Mouse (Mus musculus) midbrain, embryonic 14.5 days (tissue): ENCODE data around the gene Syvn1. TPM values are rescaled to one million over a fixed set of nuclear protein-coding genes. Genes with fewer than 3 reads are reported as not detected.

Experiments used
- ATAC-seq: fragments of 200-750 bp; cut with Nextera tagmentation; 2 replicates; pipeline ENCODE4 v1.8.0; 2017; ENCODE audit warnings: moderate number of reproducible peaks, moderate library complexity; ENCODE audit not compliant: low FRiP score, low TSS enrichment
- DNase-seq: peaks from one replicate; pipeline ENCODE4 v3.0.0-alpha.2; 2015
- H3K27ac ChIP-seq: fragments of 300-500 bp; sonication (generic); replicated peaks from 2 replicates; pipeline ENCODE4 v1.5.1; 2014; ENCODE audit warnings: mild to moderate bottlenecking, low read depth, low read length, moderate library complexity
- H3K27me3 ChIP-seq: fragments of 300-500 bp; sonication (generic); 2 replicates; pipeline ENCODE4 v1.6.1; 2014; ENCODE audit warnings: low read length, control low read depth, mixed read lengths; ENCODE audit not compliant: control insufficient read depth, insufficient read depth
- H3K36me3 ChIP-seq: fragments of 300-500 bp; sonication (generic); 2 replicates; pipeline ENCODE4 v1.6.1; 2014; ENCODE audit warnings: low read length, control low read depth; ENCODE audit not compliant: control insufficient read depth, insufficient read depth
- H3K4me1 ChIP-seq: fragments of 300-500 bp; sonication (generic); 2 replicates; pipeline ENCODE4 v1.6.1; 2014; ENCODE audit warnings: mild to moderate bottlenecking, antibody characterized with exemption, low read length, control low read depth; ENCODE audit not compliant: control insufficient read depth, insufficient read depth
- H3K4me2 ChIP-seq: fragments of 300-500 bp; sonication (generic); 2 replicates; pipeline ENCODE4 v1.6.1; 2014; ENCODE audit warnings: mild to moderate bottlenecking, low read length, moderate library complexity
- H3K4me3 ChIP-seq: fragments of 300-500 bp; sonication (generic); replicated peaks from 2 replicates; pipeline ENCODE4 v1.5.1; 2014; ENCODE audit warnings: low read depth, low read length
- H3K9ac ChIP-seq: fragments of 300-500 bp; sonication (generic); replicated peaks from 2 replicates; pipeline ENCODE4 v1.6.1; 2014; ENCODE audit warnings: mild to moderate bottlenecking, low read length, moderate library complexity
- H3K9me3 ChIP-seq: fragments of 300-500 bp; sonication (generic); 2 replicates; pipeline ENCODE4 v1.6.1; 2016; ENCODE audit warnings: low read length, control low read depth, mixed read lengths; ENCODE audit not compliant: control insufficient read depth
- WGBS: fragments of 180-500 bp; shearing (Covaris S2); extraction: QIAGEN DNeasy Blood & Tissue Kit; methylation state at CpG from one replicate; pipeline ENCODE4 v1.1.7; 2014; 5-methylcytosine and 5-hydroxymethylcytosine counted together
- polyA plus RNA-seq: library from polyadenylated mRNA; unstranded; fragments of >200 nt; fragmentation: Nextera tagmentation; extraction: Ambion mirVana; gene quantifications from 2 replicates; pipeline ENCODE4 v1.2.1, GENCODE M21; 2014

The Syvn1 gene
- polyA plus RNA-seq, 1 experiment from 2014 or later, result 33.6 TPM

GRCm38 (mm10) chr19:6015511-6016315 lies 30.7 kb upstream of the Syvn1 start, which contains the start of gene Capn1:
Gene Capn1, minus strand, starts transcription at chr19:6015897.
- Histone ChIP-seq H3K9me3 (no peaks in the 10 kb centered on the region), H3K4me1 (no peaks in the 10 kb centered on the region), H3K36me3 (no peaks in the 10 kb centered on the region), H3K4me3 (peak within 1 kb of the TSS; percentile 43), H3K27me3 (peaks cover 7% of the 10 kb centered on the region; the same call in 1 of the 2 replicates), H3K27ac (peak within 1 kb of the TSS; percentile 14; the same call in 1 of the 2 replicates), H3K4me2 (peak within 1 kb of the TSS; percentile 81), H3K9ac (peak within 1 kb of the TSS; percentile 62)
- DNase-seq (peak; percentile 82), ATAC-seq (peak; percentile 68)
- WGBS, result 3% methylated on average over 40 of the region's 40 CpGs

- H3K27ac ChIP-seq, result no peak overlapping the region
- H3K4me1 ChIP-seq, result no peaks in the 10 kb centered on the region
- 41% methylated on average over 7 of the region's 7 CpGs for WGBS
- ATAC-seq (no peak), DNase-seq (peak; percentile 46)
- H3K4me3 ChIP-seq, result no peak overlapping the region
- H3K4me2 ChIP-seq, result no peak overlapping the region
- H3K36me3 ChIP-seq, result no peaks in the 10 kb centered on the region
- H3K9ac ChIP-seq, result no peak overlapping the region
- H3K27me3 ChIP-seq, result peaks cover 7% of the 10 kb centered on the region; the same call in 1 of the 2 replicates
- no peaks in the 10 kb centered on the region for H3K9me3 ChIP-seq
Measured at GRCm38 (mm10) chr19:6016532-6016931, 29.8 kb upstream of the Syvn1 start.

DNA sequence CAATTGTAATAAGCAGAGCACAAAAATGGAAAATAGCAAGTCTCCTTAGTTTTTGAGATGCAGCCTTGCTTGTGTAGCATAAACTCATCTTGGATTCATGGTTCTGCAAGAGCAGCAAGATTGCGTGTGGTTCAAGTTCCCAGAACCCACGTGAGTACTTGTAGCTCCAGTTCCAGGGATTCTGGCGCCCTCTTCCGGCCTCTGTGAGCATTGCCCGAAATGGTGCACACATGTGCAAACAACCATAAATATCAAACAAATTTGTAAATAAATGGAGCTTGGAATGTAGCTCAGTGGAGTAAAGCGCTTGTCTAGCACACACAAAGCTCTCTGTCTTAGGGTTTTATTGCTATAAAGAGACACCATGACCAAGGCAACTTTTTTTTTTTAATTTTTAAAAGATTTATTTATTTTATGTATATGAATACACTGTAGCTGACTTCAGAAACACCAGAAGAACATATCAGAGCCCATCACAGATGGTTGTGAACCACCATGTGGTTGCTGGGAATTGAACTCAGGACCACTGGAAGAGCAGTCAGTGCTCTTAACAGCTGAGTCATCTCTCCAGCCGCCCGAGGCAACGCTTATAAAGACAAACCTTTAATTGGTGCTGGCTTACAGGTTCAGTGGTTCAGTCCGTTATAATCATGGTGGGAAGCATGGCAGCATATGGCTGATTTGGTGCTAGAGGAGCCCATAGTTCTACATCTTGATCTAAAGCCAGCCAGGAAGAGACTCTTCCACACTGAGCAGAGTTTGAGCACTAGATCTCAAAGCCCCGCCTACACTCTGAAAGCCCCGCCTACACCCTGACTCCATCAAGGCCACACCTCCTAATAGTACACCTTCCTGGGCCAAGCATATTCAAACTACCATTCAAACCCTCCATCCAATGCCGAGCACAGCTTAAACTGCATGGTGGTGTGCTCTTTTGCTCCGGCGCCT lies 28.0 kb upstream of the Syvn1 start:
- ATAC-seq, result no peak
- 32% methylated on average over 15 of the region's 15 CpGs for WGBS
- Histone ChIP-seq H3K36me3 (no peaks in the 10 kb centered on the region), H3K27ac (no peak overlapping the region), H3K9ac (no peak overlapping the region), H3K9me3 (no peaks in the 10 kb centered on the region), H3K4me3 (no peak overlapping the region), H3K4me1 (no peaks in the 10 kb centered on the region), H3K27me3 (peaks cover 7% of the 10 kb centered on the region; the same call in 1 of the 2 replicates), H3K4me2 (no peak overlapping the region)
- DNase-seq, result peak; percentile 86

DNA sequence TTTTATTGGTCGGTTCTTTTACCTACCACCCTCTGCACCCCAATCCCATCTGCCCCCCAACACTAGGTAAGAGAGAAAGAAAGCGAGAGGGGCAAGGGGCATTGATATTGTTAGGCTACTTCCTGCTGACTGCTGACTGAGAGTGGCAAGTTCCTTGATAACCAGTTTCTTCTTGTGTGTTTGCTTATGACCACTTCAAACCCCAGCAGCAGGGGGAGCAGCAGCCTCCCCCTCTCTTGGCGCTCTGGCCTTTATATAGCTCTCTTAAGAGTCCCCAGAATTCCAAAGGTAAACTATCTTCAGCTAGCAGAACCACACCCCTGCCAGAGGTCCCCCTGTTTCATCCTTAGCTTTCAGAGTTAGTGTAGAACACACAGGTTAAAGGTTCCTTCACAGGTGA lies 26.1 kb upstream of the Syvn1 start:
- Histone ChIP-seq H3K27ac (no peak overlapping the region), H3K9ac (no peak overlapping the region), H3K27me3 (peaks cover 7% of the 10 kb centered on the region; the same call in 1 of the 2 replicates), H3K9me3 (no peaks in the 10 kb centered on the region), H3K36me3 (no peaks in the 10 kb centered on the region), H3K4me3 (no peak overlapping the region), H3K4me2 (no peak overlapping the region), H3K4me1 (no peaks in the 10 kb centered on the region)
- no peak for ATAC-seq
- no peak for DNase-seq
- WGBS, result 66% methylated on average over 3 of the region's 3 CpGs

- ATAC-seq, result no peak
- WGBS, result 68% methylated on average over 8 of the region's 8 CpGs
- H3K4me1 ChIP-seq, result no peaks in the 10 kb centered on the region
- DNase-seq, result no peak
- H3K27me3 ChIP-seq, result no peaks in the 10 kb centered on the region
- H3K27ac ChIP-seq, result no peak overlapping the region
- H3K4me2 ChIP-seq, result no peak overlapping the region
- H3K4me3 ChIP-seq, result no peak overlapping the region
- H3K9ac ChIP-seq, result no peak overlapping the region
- H3K9me3 ChIP-seq, result no peaks in the 10 kb centered on the region
- no peaks in the 10 kb centered on the region for H3K36me3 ChIP-seq
Measured at GRCm38 (mm10) chr19:6023059-6023458, 23.3 kb upstream of the Syvn1 start.

- 86% methylated on average over 7 of the region's 7 CpGs for WGBS
- Histone ChIP-seq H3K9ac (no peak overlapping the region), H3K27me3 (no peaks in the 10 kb centered on the region), H3K4me1 (no peaks in the 10 kb centered on the region), H3K36me3 (no peaks in the 10 kb centered on the region), H3K27ac (no peak overlapping the region), H3K4me3 (no peak overlapping the region), H3K9me3 (no peaks in the 10 kb centered on the region), H3K4me2 (no peak overlapping the region)
- DNase-seq, result no peak
- ATAC-seq, result no peak
Measured at GRCm38 (mm10) chr19:6023930-6024329, 22.4 kb upstream of the Syvn1 start.

DNA sequence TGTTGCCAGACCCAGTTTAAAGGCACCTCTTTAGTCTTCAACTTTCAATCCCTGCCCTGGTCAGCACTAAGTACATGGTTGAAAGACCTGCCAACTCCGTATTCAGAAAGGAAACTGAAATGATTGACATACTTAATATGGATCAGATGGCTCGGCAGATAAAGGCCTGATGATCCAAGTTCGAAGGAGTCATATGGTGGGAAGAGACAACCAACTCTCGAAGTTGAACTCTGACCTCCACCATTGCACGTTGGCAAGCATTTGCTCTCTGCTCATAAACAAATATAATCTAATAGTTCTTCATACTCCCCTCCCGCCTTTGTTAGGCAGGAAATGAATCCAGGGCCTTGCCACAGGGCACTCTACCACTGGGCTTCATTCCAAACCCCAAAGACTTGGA lies 17.4 kb upstream of the Syvn1 start:
- no peaks in the 10 kb centered on the region for H3K4me1 ChIP-seq
- no peaks in the 10 kb centered on the region for H3K27me3 ChIP-seq
- no peak overlapping the region for H3K4me2 ChIP-seq
- H3K36me3 ChIP-seq, result no peaks in the 10 kb centered on the region
- DNase-seq, result no peak
- H3K9ac ChIP-seq, result no peak overlapping the region
- no peaks in the 10 kb centered on the region for H3K9me3 ChIP-seq
- ATAC-seq, result no peak
- 91% methylated on average over 6 of the region's 6 CpGs for WGBS
- no peak overlapping the region for H3K4me3 ChIP-seq
- H3K27ac ChIP-seq, result no peak overlapping the region

DNA sequence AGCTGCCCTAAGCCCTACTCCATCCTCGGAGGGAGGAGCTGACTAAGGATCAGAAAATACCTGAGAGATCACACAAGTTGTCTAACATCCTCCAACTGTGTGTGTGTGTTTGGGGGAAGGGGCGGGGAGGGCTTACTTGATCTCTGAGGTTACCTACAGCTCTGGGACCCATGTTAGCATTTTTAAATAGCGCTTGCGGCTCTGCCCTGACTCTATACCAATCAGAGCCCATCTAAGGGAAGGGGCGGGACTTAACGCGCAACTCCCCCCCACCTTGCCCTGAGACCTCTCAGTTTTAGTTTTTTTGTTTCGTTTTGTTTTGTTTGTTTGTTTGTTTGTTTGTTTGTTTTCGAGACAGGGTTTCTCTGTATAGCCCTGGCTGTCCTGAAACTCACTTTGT lies 16.9 kb upstream of the Syvn1 start:
- H3K9ac ChIP-seq, result no peak overlapping the region
- no peaks in the 10 kb centered on the region for H3K36me3 ChIP-seq
- H3K9me3 ChIP-seq, result no peaks in the 10 kb centered on the region
- H3K4me3 ChIP-seq, result no peak overlapping the region
- H3K27me3 ChIP-seq, result no peaks in the 10 kb centered on the region
- ATAC-seq, result no peak
- no peak overlapping the region for H3K27ac ChIP-seq
- WGBS, result 79% methylated on average over 9 of the region's 9 CpGs
- no peaks in the 10 kb centered on the region for H3K4me1 ChIP-seq
- no peak for DNase-seq
- no peak overlapping the region for H3K4me2 ChIP-seq
